Mouse (Mus musculus) hindbrain, postnatal 0 days (tissue): ENCODE results near the gene Mt3. TPM values are rescaled to one million over a fixed set of nuclear protein-coding genes. Genes with fewer than 3 reads are reported as not detected.

Source experiments
- ATAC-seq: fragments of 200-750 bp; cut with Nextera tagmentation; 2 replicates; pipeline ENCODE4 v1.8.0; 2017; ENCODE audit warnings: mild to moderate bottlenecking, moderate TSS enrichment, moderate library complexity
- DNase-seq: peaks from one replicate; pipeline ENCODE4 v3.0.0-alpha.2; 2015; ENCODE audit warnings: low spot score
- H3K27ac ChIP-seq: fragments of 300-500 bp; sonication (generic); 2 replicates; pipeline ENCODE4 v1.5.1; 2014; ENCODE audit warnings: mild to moderate bottlenecking
- H3K27me3 ChIP-seq: fragments of 300-500 bp; sonication (generic); 2 replicates; pipeline ENCODE4 v1.6.1; 2014; ENCODE audit warnings: low read length, mixed read lengths; ENCODE audit not compliant: insufficient read depth
- H3K36me3 ChIP-seq: fragments of 300-500 bp; sonication (generic); 2 replicates; pipeline ENCODE4 v1.6.1; 2014; ENCODE audit warnings: low read length, mixed read lengths; ENCODE audit not compliant: insufficient read depth
- H3K4me1 ChIP-seq: fragments of 300-500 bp; sonication (generic); 2 replicates; pipeline ENCODE4 v1.6.1; 2014; ENCODE audit warnings: antibody characterized with exemption, low read length, mixed read lengths; ENCODE audit not compliant: insufficient read depth
- H3K4me2 ChIP-seq: fragments of 300-500 bp; sonication (generic); 2 replicates; pipeline ENCODE4 v1.6.1; 2014; ENCODE audit warnings: low read depth, mild to moderate bottlenecking, low read length, moderate library complexity, mixed read lengths
- H3K4me3 ChIP-seq: fragments of 300-500 bp; sonication (generic); 2 replicates; pipeline ENCODE4 v1.5.1; 2014; ENCODE audit warnings: low read length
- H3K9ac ChIP-seq: fragments of 300-500 bp; sonication (generic); replicated peaks from 2 replicates; pipeline ENCODE4 v1.6.1; 2014; ENCODE audit warnings: mild to moderate bottlenecking, low read length, moderate library complexity, mixed read lengths
- H3K9me3 ChIP-seq: fragments of 300-500 bp; sonication (generic); 2 replicates; pipeline ENCODE4 v1.6.1; 2016; ENCODE audit warnings: low read length, mixed read lengths
- CTCF ChIP-seq: IDR thresholded peaks from 2 replicates; pipeline ENCODE4 v1.5.1; 2016; ENCODE audit warnings: antibody characterized with exemption, control low read depth, low read depth
- WGBS: fragments of 180-500 bp; shearing (Covaris S2); extraction: QIAGEN DNeasy Blood & Tissue Kit; methylation state at CpG from one replicate; pipeline ENCODE4 v1.1.7; 2014; 5-methylcytosine and 5-hydroxymethylcytosine counted together
- polyA plus RNA-seq: library from polyadenylated mRNA; unstranded; fragments of >200 nt; fragmentation: Nextera tagmentation; extraction: Ambion mirVana; gene quantifications from 2 replicates; pipeline ENCODE4 v1.2.1, GENCODE M21; 2015
- total RNA-seq: library from RNA; depleted of rRNA; stranded (reverse); fragments of >200 nt; gene quantifications from 2 replicates; pipeline ENCODE4 v1.2.3, GENCODE M21; 2014

The Mt3 gene
- total and polyA plus RNA-seq, 2 experiments from 2014 or later = 445 to 889 TPM

GRCm38 (mm10) chr8:94169547-94169946 is 17.1 kb downstream of the Mt3 start:
- Histone ChIP-seq H3K4me1 (no peaks in the 10 kb centered on the region; the same call in 1 of the 2 replicates), H3K4me3 (no peak overlapping the region), H3K9ac (no peak overlapping the region), H3K36me3 (no peaks in the 10 kb centered on the region), H3K4me2 (no peak overlapping the region), H3K27ac (no peak overlapping the region), H3K9me3 (no peaks in the 10 kb centered on the region), H3K27me3 (peaks cover 22% of the 10 kb centered on the region)
- no peak for TF ChIP-seq CTCF
- 89% methylated on average over 5 of the region's 5 CpGs for WGBS
- ATAC-seq = no peak
- no peak for DNase-seq

GRCm38 (mm10) chr8:94171321-94171755 is 18.9 kb downstream of the Mt3 start:
- WGBS = 32% methylated on average over 10 of the region's 10 CpGs
- Histone ChIP-seq H3K4me2 (peak overlapping the region; percentile 89; the same call in 1 of the 2 replicates), H3K27me3 (peaks cover 27% of the 10 kb centered on the region), H3K9me3 (no peaks in the 10 kb centered on the region), H3K27ac (peak overlapping the region; percentile 62; the same call in 1 of the 2 replicates), H3K4me1 (no peaks in the 10 kb centered on the region; the same call in 1 of the 2 replicates), H3K9ac (no peak overlapping the region), H3K36me3 (no peaks in the 10 kb centered on the region), H3K4me3 (no peak overlapping the region)
- ATAC-seq (no peak), DNase-seq (no peak)
- TF ChIP-seq CTCF = no peak

- peak within 1 kb of the TSS; percentile 89 for H3K4me2 ChIP-seq
- no peaks in the 10 kb centered on the region for H3K9me3 ChIP-seq
- peak within 1 kb of the TSS; percentile 62 for H3K27ac ChIP-seq
- no peak for TF ChIP-seq CTCF
- no peaks in the 10 kb centered on the region; the same call in 1 of the 2 replicates for H3K4me1 ChIP-seq
- H3K9ac ChIP-seq = peak within 1 kb of the TSS; percentile 49
- under 1% methylated on average over 55 of the region's 56 CpGs for WGBS
- peak within 1 kb of the TSS; percentile 42 for H3K4me3 ChIP-seq
- H3K36me3 ChIP-seq = no peaks in the 10 kb centered on the region
- peak; percentile 94 for ATAC-seq
- H3K27me3 ChIP-seq = peaks cover 27% of the 10 kb centered on the region
- DNase-seq = peak; percentile 87
These were observed 19.8 kb downstream of the Mt3 start, which contains the start of gene Mt2 for GRCm38 (mm10) chr8:94172075-94172808. Gene Mt2 (plus strand): TSS chr8:94172664.

GRCm38 (mm10) chr8:94172809-94173732 is 20.7 kb downstream of the Mt3 start:
- 1% methylated on average over 39 of the region's 39 CpGs for WGBS
- ATAC-seq (no peak), DNase-seq (no peak)
- H3K27ac ChIP-seq = peak overlapping the region; percentile 57
- peaks cover 27% of the 10 kb centered on the region for H3K27me3 ChIP-seq
- H3K4me1 ChIP-seq = no peaks in the 10 kb centered on the region; the same call in 1 of the 2 replicates
- H3K9me3 ChIP-seq = no peaks in the 10 kb centered on the region
- H3K4me3 ChIP-seq = peak overlapping the region; percentile 42
- no peaks in the 10 kb centered on the region for H3K36me3 ChIP-seq
- peak overlapping the region; percentile 49 for H3K9ac ChIP-seq
- no peak for TF ChIP-seq CTCF
- H3K4me2 ChIP-seq = peak overlapping the region; percentile 89

GRCm38 (mm10) chr8:94173848-94174403 is 21.5 kb downstream of the Mt3 start:
- no peaks in the 10 kb centered on the region for H3K9me3 ChIP-seq
- H3K27me3 ChIP-seq = peaks cover 27% of the 10 kb centered on the region
- H3K4me2 ChIP-seq = peak overlapping the region; percentile 89
- ATAC-seq = no peak
- H3K36me3 ChIP-seq = no peaks in the 10 kb centered on the region
- peak; percentile 16 for TF ChIP-seq CTCF
- 51% methylated on average over 11 of the region's 11 CpGs for WGBS
- no peak overlapping the region for H3K9ac ChIP-seq
- no peak overlapping the region for H3K4me3 ChIP-seq
- no peak for DNase-seq
- no peaks in the 10 kb centered on the region; the same call in 1 of the 2 replicates for H3K4me1 ChIP-seq
- no peak overlapping the region for H3K27ac ChIP-seq

- ATAC-seq (no peak), DNase-seq (no peak)
- TF ChIP-seq CTCF = no peak
- Histone ChIP-seq H3K9ac (no peak overlapping the region), H3K27ac (no peak overlapping the region), H3K4me1 (no peaks in the 10 kb centered on the region; the same call in 1 of the 2 replicates), H3K27me3 (peaks cover 29% of the 10 kb centered on the region), H3K4me2 (no peak overlapping the region), H3K36me3 (no peaks in the 10 kb centered on the region), H3K4me3 (no peak overlapping the region), H3K9me3 (no peaks in the 10 kb centered on the region)
- WGBS = 37% methylated on average over 7 of the region's 7 CpGs
These were observed 22.3 kb downstream of the Mt3 start for GRCm38 (mm10) chr8:94174619-94175213.
